Mouse (Mus musculus): Measurements from ENCODE around the gene Ssbp2. TPM values are rescaled to one million over a fixed set of nuclear protein-coding genes. Genes with fewer than 3 reads are reported as not detected.

The Ssbp2 gene
- polyA plus RNA-seq, 1 experiment from 2014 or later, result 123 TPM

- Histone ChIP-seq H3K9ac (no peak overlapping the region), H3K4me1 (no peaks in the 10 kb centered on the region), H3K4me2 (no peak overlapping the region), H3K27ac (no peak overlapping the region), H3K9me3 (replicated peaks) (no peaks in the 10 kb centered on the region), H3K27me3 (no peaks in the 10 kb centered on the region), H3K36me3 (no peaks in the 10 kb centered on the region), H3K4me3 (replicated peaks) (no peak overlapping the region)
- no peak for ATAC-seq (replicated peaks; ENCODE audit: low FRiP score)
- WGBS, result 92% methylated on average over 6 of the region's 6 CpGs
These were observed 259.4 kb downstream of the Ssbp2 start for GRCm38 (mm10) chr13:91719487-91719886.

GRCm38 (mm10) chr13:91723108-91723735 lies 263.1 kb downstream of the Ssbp2 start:
- WGBS, result 65% methylated on average over 8 of the region's 8 CpGs
- no peaks in the 10 kb centered on the region for H3K9me3 ChIP-seq (replicated peaks)
- peak; percentile 76; the same call in 1 of the 2 replicates for ATAC-seq (replicated peaks; ENCODE audit: low FRiP score)

GRCm38 (mm10) chr13:91723736-91724119 lies 263.6 kb downstream of the Ssbp2 start:
- Histone ChIP-seq H3K4me2 (no peak overlapping the region), H3K27me3 (no peaks in the 10 kb centered on the region), H3K9me3 (replicated peaks) (no peaks in the 10 kb centered on the region), H3K27ac (no peak overlapping the region), H3K9ac (no peak overlapping the region), H3K4me3 (replicated peaks) (no peak overlapping the region), H3K4me1 (no peaks in the 10 kb centered on the region), H3K36me3 (no peaks in the 10 kb centered on the region)
- 80% methylated on average over 7 of the region's 7 CpGs for WGBS
- ATAC-seq (replicated peaks; ENCODE audit: low FRiP score), result no peak

More at GRCm38 (mm10) chr13:91723108-91723735, 263.1 kb downstream of the Ssbp2 start:
- Histone ChIP-seq H3K9ac (no peak overlapping the region), H3K27ac (no peak overlapping the region), H3K4me3 (replicated peaks) (no peak overlapping the region), H3K4me1 (no peaks in the 10 kb centered on the region), H3K4me2 (no peak overlapping the region), H3K36me3 (no peaks in the 10 kb centered on the region), H3K27me3 (no peaks in the 10 kb centered on the region)

GRCm38 (mm10) chr13:91724211-91724610 lies 264.1 kb downstream of the Ssbp2 start:
- no peak for ATAC-seq (replicated peaks; ENCODE audit: low FRiP score)
- Histone ChIP-seq H3K4me3 (replicated peaks) (no peak overlapping the region), H3K27me3 (no peaks in the 10 kb centered on the region), H3K4me1 (no peaks in the 10 kb centered on the region), H3K27ac (no peak overlapping the region), H3K4me2 (no peak overlapping the region), H3K36me3 (no peaks in the 10 kb centered on the region), H3K9ac (no peak overlapping the region), H3K9me3 (replicated peaks) (no peaks in the 10 kb centered on the region)
- WGBS, result 77% methylated on average over 3 of the region's 3 CpGs

GRCm38 (mm10) chr13:91725130-91725529 lies 265.0 kb downstream of the Ssbp2 start:
- WGBS, result 70% methylated on average over 3 of the region's 3 CpGs
- H3K9me3 ChIP-seq (replicated peaks), result no peaks in the 10 kb centered on the region
- no peaks in the 10 kb centered on the region for H3K36me3 ChIP-seq
- no peaks in the 10 kb centered on the region for H3K4me1 ChIP-seq
- H3K4me3 ChIP-seq (replicated peaks), result no peak overlapping the region
- no peak for ATAC-seq (replicated peaks; ENCODE audit: low FRiP score)
- no peaks in the 10 kb centered on the region for H3K27me3 ChIP-seq
- H3K27ac ChIP-seq, result no peak overlapping the region
- H3K9ac ChIP-seq, result no peak overlapping the region
- no peak overlapping the region for H3K4me2 ChIP-seq

GRCm38 (mm10) chr13:91727899-91728298 lies 267.8 kb downstream of the Ssbp2 start:
- Histone ChIP-seq H3K9ac (no peak overlapping the region), H3K36me3 (no peaks in the 10 kb centered on the region), H3K27me3 (no peaks in the 10 kb centered on the region), H3K9me3 (replicated peaks) (no peaks in the 10 kb centered on the region), H3K4me1 (no peaks in the 10 kb centered on the region), H3K4me2 (no peak overlapping the region), H3K4me3 (replicated peaks) (no peak overlapping the region), H3K27ac (no peak overlapping the region)
- ATAC-seq (replicated peaks; ENCODE audit: low FRiP score), result no peak

- Histone ChIP-seq H3K9me3 (replicated peaks) (no peaks in the 10 kb centered on the region), H3K9ac (no peak overlapping the region), H3K4me1 (peaks cover 11% of the 10 kb centered on the region), H3K4me2 (no peak overlapping the region), H3K27ac (no peak overlapping the region), H3K4me3 (replicated peaks) (no peak overlapping the region), H3K36me3 (no peaks in the 10 kb centered on the region), H3K27me3 (peaks cover 10% of the 10 kb centered on the region)
- WGBS, result 94% methylated on average over 1 of the region's 1 CpGs
- ATAC-seq (replicated peaks; ENCODE audit: low FRiP score), result no peak
These were observed 277.1 kb downstream of the Ssbp2 start for GRCm38 (mm10) chr13:91737191-91737590.

GRCm38 (mm10) chr13:91740851-91741250 lies 280.8 kb downstream of the Ssbp2 start:
- H3K27ac ChIP-seq, result no peak overlapping the region
- no peak for ATAC-seq (replicated peaks; ENCODE audit: low FRiP score)
- H3K36me3 ChIP-seq, result no peaks in the 10 kb centered on the region
- WGBS, result 76% methylated on average over 6 of the region's 6 CpGs
- H3K4me3 ChIP-seq (replicated peaks), result peak overlapping the region; percentile 46
- peak overlapping the region; percentile 85 for H3K4me2 ChIP-seq
- peaks cover 11% of the 10 kb centered on the region for H3K4me1 ChIP-seq
- H3K9ac ChIP-seq, result 0 out of 2 replicates have a peak overlapping the region, but pooled peaks have one; percentile 29
- H3K27me3 ChIP-seq, result peaks cover 14% of the 10 kb centered on the region
- no peaks in the 10 kb centered on the region for H3K9me3 ChIP-seq (replicated peaks)

GRCm38 (mm10) chr13:91741280-91742047 lies 281.4 kb downstream of the Ssbp2 start, which contains the start of gene Acot12:
Gene Acot12, plus strand, starts transcription at chr13:91741512.
- Histone ChIP-seq H3K4me3 (replicated peaks) (peak within 1 kb of the TSS; percentile 46), H3K27ac (no peak within 1 kb of the TSS), H3K4me1 (peaks cover 11% of the 10 kb centered on the region), H3K36me3 (no peaks in the 10 kb centered on the region), H3K9me3 (replicated peaks) (no peaks in the 10 kb centered on the region), H3K4me2 (peak within 1 kb of the TSS; percentile 85), H3K9ac (0 out of 2 replicates have a peak within 1 kb of the TSS, but pooled peaks have one; percentile 29), H3K27me3 (peaks cover 14% of the 10 kb centered on the region)
- peak; percentile 89 for ATAC-seq (replicated peaks; ENCODE audit: low FRiP score)
- WGBS, result 6% methylated on average over 45 of the region's 45 CpGs

- H3K4me1 ChIP-seq, result peaks cover 11% of the 10 kb centered on the region
These were observed 283.1 kb downstream of the Ssbp2 start for GRCm38 (mm10) chr13:91743180-91743579.

GRCm38 (mm10) chr13:91746470-91746869 lies 286.4 kb downstream of the Ssbp2 start:
- no peak overlapping the region for H3K9ac ChIP-seq
- peaks cover 6% of the 10 kb centered on the region; the same call in 1 of the 2 replicates for H3K27me3 ChIP-seq
- WGBS, result 85% methylated on average over 5 of the region's 5 CpGs
- no peak overlapping the region for H3K4me2 ChIP-seq
- H3K9me3 ChIP-seq (replicated peaks), result no peaks in the 10 kb centered on the region
- peaks cover 6% of the 10 kb centered on the region for H3K4me1 ChIP-seq
- no peak overlapping the region for H3K4me3 ChIP-seq (replicated peaks)
- H3K36me3 ChIP-seq, result no peaks in the 10 kb centered on the region
- no peak for ATAC-seq (replicated peaks; ENCODE audit: low FRiP score)
- no peak overlapping the region for H3K27ac ChIP-seq

More at GRCm38 (mm10) chr13:91743180-91743579, 283.1 kb downstream of the Ssbp2 start:
- Histone ChIP-seq H3K27me3 (peaks cover 14% of the 10 kb centered on the region), H3K4me2 (no peak overlapping the region), H3K27ac (no peak overlapping the region), H3K9me3 (replicated peaks) (no peaks in the 10 kb centered on the region), H3K9ac (no peak overlapping the region), H3K36me3 (no peaks in the 10 kb centered on the region), H3K4me3 (replicated peaks) (no peak overlapping the region)
- ATAC-seq (replicated peaks; ENCODE audit: low FRiP score), result no peak
- 88% methylated on average over 3 of the region's 3 CpGs for WGBS

- Histone ChIP-seq H3K9me3 (replicated peaks) (no peaks in the 10 kb centered on the region), H3K4me3 (replicated peaks) (no peak overlapping the region), H3K4me2 (no peak overlapping the region), H3K4me1 (no peaks in the 10 kb centered on the region), H3K27ac (no peak overlapping the region), H3K9ac (no peak overlapping the region), H3K27me3 (no peaks in the 10 kb centered on the region), H3K36me3 (no peaks in the 10 kb centered on the region)
- WGBS, result 89% methylated on average over 2 of the region's 2 CpGs
- ATAC-seq (replicated peaks; ENCODE audit: low FRiP score), result no peak
These were observed 288.3 kb downstream of the Ssbp2 start for GRCm38 (mm10) chr13:91748401-91748800.
